Mouse (Mus musculus) heart, postnatal 0 days (tissue): ENCODE data around the gene Unc5cl.

Source experiments
- CTCF ChIP-seq: IDR thresholded peaks from 2 replicates; pipeline ENCODE4 v1.5.1; 2016; ENCODE audit warnings: antibody characterized with exemption, control low read depth, low read depth
- EP300 ChIP-seq: IDR thresholded peaks from 2 replicates; pipeline ENCODE4 v1.6.1; 2016; ENCODE audit warnings: antibody characterized with exemption, low read depth

DNA sequence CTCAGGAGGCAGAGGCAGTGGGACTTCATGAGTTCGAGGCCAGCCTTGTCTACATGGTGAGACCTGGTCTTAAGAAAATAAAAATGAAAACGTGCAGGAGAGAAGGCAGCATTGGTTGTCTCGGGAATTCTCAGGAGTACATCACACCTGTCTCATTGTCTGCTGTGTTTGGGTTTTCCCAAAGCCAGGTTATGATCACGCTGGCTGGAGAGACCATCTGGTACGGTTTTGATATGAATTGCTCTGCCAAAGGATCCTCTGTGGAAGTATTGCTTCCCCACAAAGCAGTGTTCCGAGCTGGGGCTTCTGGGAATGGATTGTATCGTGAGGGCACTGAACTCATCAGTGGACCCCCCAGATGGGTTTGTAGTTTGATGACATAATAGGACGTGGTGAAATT is 20.7 kb downstream of the Unc5cl start:
- TF ChIP-seq CTCF: no peak
- no peak for TF ChIP-seq EP300
